Mouse (Mus musculus): Measurements from ENCODE around the gene Unc13c.

Unc13c gene

DNA sequence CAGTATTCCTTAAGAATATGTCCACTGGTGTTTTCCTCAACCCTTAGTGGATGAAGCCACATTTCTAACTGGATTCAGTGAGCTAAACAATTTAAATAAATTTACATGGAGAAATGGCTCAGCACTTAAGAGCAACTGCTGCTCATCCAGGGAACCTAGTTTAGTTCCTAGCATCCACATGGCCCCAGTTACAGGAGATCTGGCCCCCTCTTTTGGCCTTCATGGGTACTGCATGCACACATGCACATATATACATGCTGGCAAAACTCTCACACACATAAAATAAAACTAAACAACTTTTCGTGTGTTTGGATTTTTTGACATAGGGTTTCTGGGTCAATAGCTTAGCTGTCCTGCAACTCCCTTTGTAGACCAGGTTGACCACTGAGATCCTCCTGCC lies 330.6 kb downstream of the Unc13c start:
- in situ Hi-C loops (cut with MboI, MseI): no loop called here

DNA sequence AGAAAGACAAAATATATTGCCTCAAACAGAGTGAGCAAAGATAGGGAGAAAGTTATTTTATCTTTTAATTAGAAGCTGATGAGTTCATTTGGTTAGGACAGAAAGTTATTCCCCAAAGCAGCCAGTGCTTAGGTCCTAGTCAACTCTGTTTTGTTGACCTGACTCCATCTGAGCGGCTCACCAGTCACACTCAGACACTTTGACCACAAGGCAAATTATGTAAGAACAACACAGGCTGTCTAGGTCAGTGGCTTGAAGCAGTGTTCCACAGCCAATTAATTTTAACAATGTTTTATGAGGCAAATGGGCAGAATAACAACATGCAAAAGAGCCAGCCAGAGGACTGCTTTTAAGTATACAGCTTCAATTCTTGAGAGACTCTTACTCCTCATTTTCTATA lies 343.6 kb downstream of the Unc13c start:
- in situ Hi-C loops (cut with MboI, MseI): no loop called here

DNA sequence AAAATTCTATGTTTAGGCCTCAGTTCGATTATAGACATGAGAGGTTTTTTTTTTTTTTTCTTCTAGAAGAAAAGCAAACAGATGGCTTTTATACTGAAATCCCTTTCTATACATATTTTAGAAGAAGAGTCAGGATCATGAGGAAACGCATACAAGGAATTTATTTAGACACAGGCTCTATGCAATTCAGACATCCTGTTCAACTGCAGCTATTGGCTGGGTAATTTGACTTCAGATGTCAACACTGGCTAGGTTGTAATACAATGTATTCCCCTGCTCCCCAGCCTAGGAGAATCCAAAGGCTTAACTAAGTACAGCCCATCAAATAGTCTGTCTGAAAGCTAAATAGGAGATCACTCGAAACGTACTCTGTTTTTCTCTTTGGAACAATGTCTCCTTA lies 355.9 kb downstream of the Unc13c start:
- in situ Hi-C loops (cut with MboI, MseI): no loop called here

DNA sequence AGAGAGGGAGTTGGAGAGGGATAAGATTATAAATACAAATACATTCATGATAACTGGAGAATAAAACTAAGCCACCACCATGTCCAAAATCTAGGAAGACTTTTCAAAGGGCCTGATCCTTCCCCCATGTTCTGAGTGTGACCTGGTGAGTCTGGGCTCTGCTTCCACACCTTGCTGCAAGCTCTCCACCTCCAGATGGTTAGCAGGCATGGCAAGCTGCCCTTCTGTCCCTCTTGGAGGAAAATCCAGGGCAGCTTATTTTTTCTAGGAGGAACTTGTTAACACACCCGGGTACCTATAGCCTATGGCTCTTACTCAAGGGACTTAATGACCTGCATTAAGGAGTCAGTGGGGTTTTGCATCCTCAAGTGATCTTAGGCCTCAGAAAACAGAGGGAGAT lies 364.8 kb downstream of the Unc13c start:
- in situ Hi-C loops (cut with MboI, MseI): no loop called here

DNA sequence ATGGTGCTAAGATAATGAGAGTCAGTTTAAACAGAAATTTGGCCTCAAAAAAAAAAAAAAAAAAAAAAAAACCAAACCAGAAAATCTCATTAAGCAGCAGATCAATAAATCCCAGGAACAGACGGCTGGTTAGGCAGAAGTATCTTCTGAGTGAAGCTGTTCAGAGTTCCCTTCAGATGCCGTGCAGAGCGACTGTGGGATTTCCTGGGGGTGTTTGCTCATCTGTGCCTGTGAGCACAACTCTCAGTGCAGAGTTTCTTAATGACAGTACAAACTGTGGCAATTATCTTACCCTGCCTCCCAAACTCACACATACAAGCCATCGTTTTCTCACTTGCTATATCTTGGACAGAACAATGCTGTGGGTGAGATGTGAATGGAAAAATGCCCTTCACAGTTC lies 403.2 kb downstream of the Unc13c start:
- in situ Hi-C loops (cut with MboI, MseI): no loop called here

DNA sequence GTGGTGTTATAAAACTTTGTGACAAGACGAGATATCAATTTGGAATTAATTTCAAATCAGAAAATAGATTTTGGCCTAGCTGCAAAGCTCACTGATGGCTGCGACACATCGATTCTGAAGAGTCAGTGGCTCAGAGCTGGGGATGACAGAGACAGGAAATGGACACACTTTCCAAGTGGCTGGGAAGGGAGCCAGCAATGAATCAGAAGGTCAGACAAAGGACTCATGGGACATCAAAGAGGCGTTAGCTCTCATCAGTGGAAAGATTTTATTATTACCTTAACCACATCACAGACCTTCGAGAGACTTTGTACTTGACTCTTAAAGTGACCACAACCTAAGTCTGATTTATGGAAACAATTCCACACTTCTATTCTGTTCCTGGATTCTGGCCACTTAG lies 408.7 kb downstream of the Unc13c start:
- in situ Hi-C loops (cut with MboI, MseI): no loop called here

DNA sequence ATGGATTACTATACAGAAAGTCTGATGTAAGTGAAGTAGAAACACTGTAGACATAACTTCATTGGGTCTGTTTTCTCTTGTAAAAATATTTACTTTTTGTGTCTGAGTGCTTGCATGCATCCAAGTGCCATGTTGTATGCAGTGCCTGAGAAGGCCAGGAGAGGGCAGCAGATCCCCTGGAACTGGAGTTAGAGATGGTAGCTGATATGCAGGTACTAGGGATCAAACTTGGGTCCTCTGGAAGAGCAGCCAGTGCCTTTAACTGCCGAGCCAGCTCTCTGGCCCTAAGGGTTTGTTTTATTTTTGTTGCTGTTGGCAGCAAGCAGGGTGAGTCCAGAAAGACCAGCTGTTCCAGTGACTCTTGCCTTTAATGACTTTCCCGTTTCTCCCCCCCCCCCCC lies 411.0 kb downstream of the Unc13c start:
- in situ Hi-C loops (cut with MboI, MseI): loop anchor here (10.0 kb wide), 1 partner anchor 477 kb away; no protein-coding TSS in a partner anchor

DNA sequence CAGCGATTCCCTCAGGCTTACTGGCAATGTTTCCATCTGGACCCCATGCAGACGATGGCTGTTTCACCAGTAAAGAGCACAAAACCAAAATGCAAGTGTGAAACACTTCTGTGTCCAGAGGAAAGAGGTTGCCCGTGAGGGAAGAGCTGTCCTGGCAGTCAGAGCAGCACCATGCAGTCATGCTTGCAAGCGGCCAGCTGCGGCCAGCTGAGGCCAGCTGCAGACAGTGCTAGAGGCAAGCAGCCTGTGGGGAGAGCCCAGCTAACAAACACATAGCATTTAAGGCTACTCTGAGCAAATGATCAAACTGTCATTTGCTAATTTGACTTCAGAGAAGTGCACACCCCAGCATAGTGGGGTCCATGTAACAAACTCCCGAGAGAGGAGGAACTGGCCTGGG lies 413.4 kb downstream of the Unc13c start:
- in situ Hi-C loops (cut with MboI, MseI): loop anchor here (10.0 kb wide), 1 partner anchor 479 kb away; no protein-coding TSS in a partner anchor

DNA sequence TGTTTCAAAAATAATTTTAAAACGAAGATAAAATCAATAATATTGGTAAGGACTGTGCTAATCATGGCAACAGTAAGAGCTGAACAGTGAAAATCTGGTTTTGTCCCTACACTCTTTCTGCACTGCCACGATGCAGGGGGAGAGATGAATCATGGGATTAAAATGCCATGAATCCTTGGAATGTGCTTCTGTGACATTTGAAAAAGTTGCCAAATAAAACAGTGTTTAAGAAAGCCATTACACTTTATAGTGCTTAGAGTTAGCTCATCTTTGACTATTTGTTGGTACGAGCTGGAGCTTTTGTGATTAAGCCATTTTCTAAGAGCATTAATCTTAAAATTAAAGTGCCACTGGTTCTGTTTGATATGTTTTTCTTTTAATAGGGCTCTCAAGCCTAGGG lies 496.2 kb downstream of the Unc13c start:
- in situ Hi-C loops (cut with MboI, MseI): no loop called here

DNA sequence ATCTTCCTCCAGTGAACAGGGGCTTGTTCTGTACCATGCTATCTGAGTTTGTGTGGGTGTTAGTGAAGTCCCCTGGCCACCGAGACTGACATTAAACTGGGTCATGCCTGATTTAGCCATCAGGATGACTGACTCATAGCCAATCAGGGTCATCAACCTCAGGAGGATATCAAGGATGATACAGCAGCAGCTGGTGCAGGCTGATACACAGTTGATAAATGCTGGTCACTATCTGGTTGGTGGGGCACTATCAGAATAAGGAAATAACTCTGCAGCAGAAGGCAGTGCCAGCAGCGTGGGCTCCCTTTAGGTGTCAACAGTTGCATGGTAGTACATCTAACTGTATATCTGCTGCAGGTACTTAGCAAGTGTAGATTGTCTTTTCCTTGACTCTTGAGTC lies 506.7 kb downstream of the Unc13c start:
- in situ Hi-C loops (cut with MboI, MseI): no loop called here

DNA sequence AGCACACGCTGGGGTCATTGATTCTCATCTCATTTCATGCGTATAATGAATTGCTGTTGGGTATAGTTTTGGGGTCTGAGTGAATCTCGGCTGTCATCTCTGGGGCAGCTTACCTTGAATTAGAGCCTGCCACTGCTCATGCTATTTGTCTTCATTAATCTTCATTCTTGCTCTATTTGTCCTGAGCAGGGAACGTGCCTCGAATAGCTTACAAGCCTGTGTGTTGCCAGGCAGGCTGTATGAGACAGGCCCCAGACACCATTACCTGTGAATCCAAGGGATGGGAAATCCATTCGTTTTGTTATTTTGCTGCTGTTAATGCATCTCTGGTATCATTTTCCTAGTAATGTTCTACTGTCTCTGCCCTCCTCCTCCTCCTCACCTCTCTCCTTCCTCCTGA lies 518.8 kb downstream of the Unc13c start:
- in situ Hi-C loops (cut with MboI, MseI): no loop called here

DNA sequence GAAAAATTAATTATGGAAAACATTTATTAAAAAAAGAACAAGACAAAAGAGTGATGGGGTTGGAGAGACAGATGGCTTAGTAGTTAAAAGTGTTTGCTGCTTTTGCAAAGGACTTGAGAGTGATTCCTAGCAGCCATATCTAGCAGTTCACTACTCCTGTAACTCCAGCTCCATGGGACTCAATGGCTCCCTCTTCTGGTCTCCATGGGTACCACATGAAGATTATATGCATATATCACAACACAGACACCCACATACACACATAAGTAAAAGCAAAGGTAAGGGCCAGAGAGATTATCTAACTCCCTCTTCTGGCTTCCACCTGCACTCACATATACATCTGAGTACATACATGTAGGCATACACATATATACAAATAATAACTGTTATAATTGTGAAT lies 519.5 kb downstream of the Unc13c start:
- in situ Hi-C loops (cut with MboI, MseI): no loop called here

DNA sequence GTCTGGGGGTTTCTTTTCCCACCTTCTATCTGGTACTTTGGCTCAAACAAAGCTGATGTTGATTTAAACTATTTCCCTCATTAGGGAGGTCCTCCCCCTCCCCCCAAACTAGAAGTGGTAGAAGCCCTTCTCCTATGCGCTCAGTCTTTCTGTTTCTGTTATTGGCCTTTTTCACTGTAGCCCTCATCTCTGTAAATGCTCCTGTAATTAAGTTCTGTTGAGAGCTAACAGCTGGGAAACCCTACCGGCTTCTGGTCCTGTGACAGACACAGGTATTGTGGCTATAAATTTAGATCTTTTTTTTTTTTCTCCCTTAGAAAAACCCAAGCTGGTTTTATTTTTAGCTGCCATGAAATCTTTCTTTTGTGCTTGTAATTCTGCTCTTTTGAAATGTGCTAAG lies 536.8 kb downstream of the Unc13c start:
- in situ Hi-C loops (cut with MboI, MseI): no loop called here

Measured in T-helper 2 cell (primary cell).